ENCODE assay signal across 15 mouse cellular contexts in the genomic region with DNA sequence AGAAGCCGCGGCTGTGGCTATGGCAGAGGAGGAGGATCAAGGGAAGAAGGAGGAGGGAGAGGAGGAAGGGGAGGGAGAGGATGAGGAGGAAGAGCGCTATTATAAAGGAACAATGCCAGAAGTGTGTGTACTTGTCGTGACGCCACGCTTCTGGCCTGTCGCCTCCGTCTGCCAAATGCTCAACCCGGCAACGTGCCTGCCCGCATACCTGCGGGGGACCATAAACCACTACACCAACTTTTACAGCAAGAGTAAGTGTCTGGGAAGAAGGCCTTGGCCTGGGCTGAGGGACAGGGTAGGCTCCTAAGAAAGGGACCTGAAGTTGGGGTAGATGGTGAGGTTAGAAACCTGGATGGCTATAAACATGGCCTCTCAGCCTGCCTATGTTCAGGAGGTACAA.
"Had no signal": no experiment of that assay in that cellular context is flagged by ENCODE, and none has a peak within 500 bp of the region (broad histone marks: within the 10 kb centered on the region; RNA-seq: fewer than 3 reads in every experiment).

No protein-coding gene starts in this region.

- ATAC-seq: lung, postnatal 0 days; midbrain, embryonic 16.5 days had no signal

- H3K4me3 ChIP-seq: limb, embryonic 13.5 days; midbrain, embryonic 12.5 days; neural tube, embryonic 13.5 days; stomach, embryonic 15.5 days had no signal

- DNase-seq: kidney, postnatal 10 days; kidney, postnatal 4 days; left cerebral cortex, postnatal 4 days; lung, adult 2 months; lung, postnatal 36 days; retina, postnatal 1 day; thymus, adult 2 months; thymus, postnatal 25 days had no signal

- H3K27ac ChIP-seq: limb, embryonic 13.5 days; liver, embryonic 14.5 days; midbrain, embryonic 12.5 days; neural tube, embryonic 13.5 days; stomach, embryonic 15.5 days had no signal
